20 mouse cellular contexts compared by ENCODE assay signal in genomic region chr5:140917807-140918206, GRCm38 (mm10).
"Had no signal": no experiment of that assay in that cellular context is flagged by ENCODE, and none has a peak within 500 bp of the region (broad histone marks: within the 10 kb centered on the region; RNA-seq: fewer than 3 reads in every experiment).

No protein-coding gene starts in this region.

- H3K27ac ChIP-seq: liver, embryonic 14.5 days; midbrain, embryonic 10.5 days; midbrain, embryonic 12.5 days; neural tube, embryonic 13.5 days; neural tube, embryonic 15.5 days; stomach, embryonic 15.5 days had no signal

- H3K9ac ChIP-seq: liver, embryonic 14.5 days; lung, embryonic 14.5 days; midbrain, embryonic 12.5 days; neural tube, embryonic 13.5 days; neural tube, embryonic 15.5 days; stomach, embryonic 15.5 days had no signal

- H3K27me3 ChIP-seq: midbrain, embryonic 12.5 days; neural tube, embryonic 13.5 days; neural tube, embryonic 15.5 days; stomach, embryonic 15.5 days had no signal

- H3K4me1 ChIP-seq: midbrain, embryonic 10.5 days; midbrain, embryonic 12.5 days; neural tube, embryonic 13.5 days; neural tube, embryonic 15.5 days; stomach, embryonic 15.5 days had no signal

- H3K9me3 ChIP-seq: stomach, embryonic 15.5 days had no signal

- H3K4me2 ChIP-seq: lung, embryonic 14.5 days; midbrain, embryonic 12.5 days; neural tube, embryonic 13.5 days; neural tube, embryonic 15.5 days; stomach, embryonic 15.5 days had no signal

- DNase-seq: lung, adult 18-20 months; lung, embryonic 14.5 days; lung, postnatal 10 days; lung, postnatal 4 days; midbrain, embryonic 14.5 days; retina, postnatal 1 day; right cerebral cortex, adult 18-20 months; right cerebral cortex, postnatal 25 days; right cerebral cortex, postnatal 4 days; thymus, adult 18-20 months; thymus, postnatal 14 days; thymus, postnatal 36 days had no signal

- H3K4me3 ChIP-seq: midbrain, embryonic 10.5 days; midbrain, embryonic 12.5 days; myocyte; neural tube, embryonic 13.5 days; neural tube, embryonic 15.5 days; stomach, embryonic 15.5 days had no signal

- ATAC-seq: midbrain, embryonic 16.5 days had no signal

- H3K36me3 ChIP-seq: midbrain, embryonic 10.5 days; midbrain, embryonic 12.5 days; neural tube, embryonic 13.5 days; neural tube, embryonic 15.5 days; stomach, embryonic 15.5 days had no signal
